Mouse (Mus musculus) heart, adult 2 months (tissue): ENCODE results near the gene Dennd4a. TPM values are rescaled to one million over a fixed set of nuclear protein-coding genes. Genes with fewer than 3 reads are reported as not detected.
A peak's percentile ranks its signal among the peaks of the same experiment; 100 is the strongest.

Experiments used
- DNase-seq, 2 experiments: peaks; one replicate each; pipeline ENCODE4 v3.0.0; 2021
- H3K27ac ChIP-seq: fragments of 200-600 bp; 2 replicates; pipeline ENCODE4 v1.8.1; 2022
- H3K27me3 ChIP-seq: fragments of 200-500 bp; 2 replicates; pipeline ENCODE4 v1.6.1; 2012; ENCODE audit warnings: mild to moderate bottlenecking, low read length, inconsistent platforms, mixed read lengths; ENCODE audit not compliant: control insufficient read depth, insufficient read depth
- H3K36me3 ChIP-seq: fragments of 200-500 bp; 2 replicates; pipeline ENCODE4 v1.6.1; 2012; ENCODE audit warnings: low read length, inconsistent platforms; ENCODE audit not compliant: control insufficient read depth, insufficient read depth
- H3K4me1 ChIP-seq: fragments of 200-500 bp; 2 replicates; pipeline ENCODE4 v1.6.1; 2011; ENCODE audit warnings: low read length; ENCODE audit not compliant: control insufficient read depth, insufficient read depth
- H3K4me3 ChIP-seq: fragments of 200-600 bp; 2 replicates; pipeline ENCODE4 v1.8.1; 2022
- H3K79me2 ChIP-seq: fragments of 200-500 bp; replicated peaks from 2 replicates; pipeline ENCODE4 v1.6.1; 2012; ENCODE audit warnings: mild to moderate bottlenecking, inconsistent platforms, low read length, moderate library complexity, mixed read lengths; ENCODE audit not compliant: control insufficient read depth, insufficient read depth
- H3K9ac ChIP-seq: fragments of 200-500 bp; 2 replicates; pipeline ENCODE4 v1.6.1; 2012; ENCODE audit warnings: low read depth, mild to moderate bottlenecking, control low read depth, inconsistent platforms, low read length, mixed read lengths
- CTCF ChIP-seq: fragments of 200-600 bp; IDR thresholded peaks from 2 replicates; pipeline ENCODE4 v1.8.1; 2022; ENCODE audit warnings: antibody characterized with exemption, mild to moderate bottlenecking, moderate library complexity
- EP300 ChIP-seq: fragments of 200-500 bp; IDR thresholded peaks from 2 replicates; pipeline ENCODE4 v1.6.1; 2011; ENCODE audit warnings: low read depth, low read length, control low read depth; ENCODE audit not compliant: insufficient read depth
- POLR2A ChIP-seq: fragments of 200-500 bp; IDR thresholded peaks from 2 replicates; pipeline ENCODE4 v1.6.1; 2011; ENCODE audit warnings: mild to moderate bottlenecking, low read depth, low read length, control low read depth; ENCODE audit not compliant: insufficient read depth
- WGBS: fragments of 180-500 bp; shearing (Covaris S2); methylation state at CpG from one replicate; pipeline ENCODE4 v1.1.7; 2018; 5-methylcytosine and 5-hydroxymethylcytosine counted together
- intact Hi-C: fragments of 180-260 bp; cut with DNase I; formaldehyde crosslinking; loops from one replicate; pipeline ENCODE4 v1.15.1; 2025
- polyA plus RNA-seq: library from polyadenylated mRNA; depleted of rRNA; stranded (reverse); fragments of >200 nt; gene quantifications from 2 replicates; pipeline ENCODE4 v1.2.3, GENCODE M21; 2012
- total RNA-seq, 2 experiments: library from RNA; stranded (reverse); gene quantifications; 2 replicates each; pipeline ENCODE4 v1.2.3; 2021

Gene Dennd4a
- total and polyA plus RNA-seq, 3 experiments: 4.5 to 10.2 (median 6.8) TPM

DNA sequence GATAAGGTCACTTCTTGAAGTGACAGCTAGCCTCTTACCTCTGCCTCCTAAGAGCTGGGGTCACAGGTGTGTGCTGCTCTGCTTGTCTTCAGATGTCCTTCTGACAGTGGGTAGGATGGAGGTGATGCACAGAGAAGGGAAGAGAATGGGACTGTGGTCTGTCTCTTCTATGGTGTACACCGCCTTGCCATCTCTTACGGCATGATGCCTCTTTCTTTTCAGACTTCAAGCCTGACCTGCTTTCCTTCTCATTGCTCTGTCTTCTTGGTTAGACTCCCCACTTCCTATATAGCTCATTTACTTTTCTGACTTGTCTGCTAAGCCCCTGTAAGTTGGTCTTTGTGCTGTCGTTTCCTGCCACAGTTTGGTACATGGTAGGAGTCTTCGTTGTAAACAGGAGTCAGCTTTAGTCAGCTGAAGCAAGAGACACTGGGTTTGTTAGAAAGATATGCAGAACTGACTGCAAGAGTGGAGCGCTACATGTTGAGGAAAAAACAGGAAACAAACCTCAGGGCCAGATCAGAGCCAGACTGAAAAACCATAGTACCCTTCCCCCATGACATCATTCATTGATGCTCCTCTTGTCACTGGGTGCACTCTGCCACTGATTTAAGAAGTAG, 13.4 kb downstream of the Dennd4a start:
- Histone ChIP-seq H3K4me3 (no peak overlapping the region), H3K27ac (no peak overlapping the region), H3K27me3 (no peaks in the 10 kb centered on the region), H3K79me2 (no peaks in the 10 kb centered on the region), H3K36me3 (peaks cover 3% of the 10 kb centered on the region), H3K4me1 (no peaks in the 10 kb centered on the region; the same call in 1 of the 2 replicates), H3K9ac (no peak overlapping the region)
- intact Hi-C loops: no loop called here
- TF ChIP-seq POLR2A (no peak), EP300 (no peak), CTCF (no peak)
- DNase-seq: no peak
- WGBS: 65% methylated on average over 5 of the region's 5 CpGs

- H3K27ac ChIP-seq: no peak overlapping the region
- WGBS: 28% methylated on average over 6 of the region's 6 CpGs
- H3K9ac ChIP-seq: no peak overlapping the region
- no peaks in the 10 kb centered on the region for H3K27me3 ChIP-seq
- DNase-seq: peak in 1 of 2 experiments; percentile 13
- peaks cover 3% of the 10 kb centered on the region; the same call in 1 of the 2 replicates for H3K36me3 ChIP-seq
- H3K4me1 ChIP-seq: no peaks in the 10 kb centered on the region
- H3K4me3 ChIP-seq: no peak overlapping the region
- intact Hi-C loops: no loop called here
- H3K79me2 ChIP-seq: no peaks in the 10 kb centered on the region
- TF ChIP-seq CTCF (no peak), EP300 (no peak), POLR2A (no peak)
These were observed 19.0 kb downstream of the Dennd4a start for GRCm38 (mm10) chr9:64830092-64830618.

DNA sequence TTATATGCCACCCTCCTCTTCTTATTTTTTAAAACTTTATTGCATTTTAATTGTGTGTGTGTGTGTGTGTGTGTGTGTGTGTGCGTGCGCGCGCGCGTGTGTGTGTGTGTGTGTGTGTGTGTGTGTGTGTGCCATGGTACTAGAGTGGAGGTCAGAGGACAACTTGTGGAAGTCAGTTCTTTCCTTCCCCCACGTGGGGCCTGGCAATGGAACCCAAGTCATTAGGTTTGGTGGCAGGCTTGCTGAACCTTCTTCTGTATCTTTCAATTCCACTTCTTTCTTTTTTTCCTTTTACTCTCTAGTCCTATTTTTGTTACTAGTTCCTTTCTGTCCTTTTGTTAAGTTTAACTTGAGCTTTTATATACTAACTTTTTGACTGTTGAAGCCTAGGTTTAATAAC, 19.5 kb downstream of the Dennd4a start:
- no peak for TF ChIP-seq POLR2A
- TF ChIP-seq CTCF: no peak
- no peak for TF ChIP-seq EP300
- intact Hi-C loops: no loop called here
- WGBS: 89% methylated on average over 7 of the region's 7 CpGs

DNA sequence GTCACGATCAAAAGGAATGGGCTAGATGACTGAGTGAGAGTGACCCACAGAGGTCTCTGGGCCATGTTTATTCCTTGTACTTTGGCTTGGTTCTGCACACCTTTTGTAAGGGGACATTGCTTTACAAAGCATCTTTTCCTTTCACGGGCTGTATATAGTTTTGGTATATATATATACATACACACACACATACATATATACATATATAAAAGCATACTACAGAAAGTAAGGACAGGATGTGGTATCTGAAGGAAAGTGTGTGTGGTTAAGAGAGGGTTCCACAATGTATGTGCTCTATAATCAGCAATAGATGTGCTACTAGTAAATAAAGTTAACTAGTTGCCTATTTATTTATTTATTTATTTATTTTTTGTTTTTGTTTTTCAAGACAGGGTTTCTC, 20.6 kb downstream of the Dennd4a start:
- no peak overlapping the region for H3K9ac ChIP-seq
- 94% methylated on average over 2 of the region's 2 CpGs for WGBS
- intact Hi-C loops: no loop called here
- H3K36me3 ChIP-seq: peaks cover 3% of the 10 kb centered on the region; the same call in 1 of the 2 replicates
- H3K4me1 ChIP-seq: no peaks in the 10 kb centered on the region
- no peak overlapping the region for H3K4me3 ChIP-seq
- H3K27me3 ChIP-seq: no peaks in the 10 kb centered on the region
- no peaks in the 10 kb centered on the region for H3K79me2 ChIP-seq
- no peak for DNase-seq
- no peak overlapping the region for H3K27ac ChIP-seq
- TF ChIP-seq POLR2A (no peak), CTCF (no peak), EP300 (no peak)

More for the DNA sequence above, 19.5 kb downstream of the Dennd4a start:
- no peak overlapping the region for H3K4me3 ChIP-seq
- no peak overlapping the region for H3K9ac ChIP-seq
- H3K27ac ChIP-seq: no peak overlapping the region
- no peak for DNase-seq
- peaks cover 3% of the 10 kb centered on the region; the same call in 1 of the 2 replicates for H3K36me3 ChIP-seq
- H3K4me1 ChIP-seq: no peaks in the 10 kb centered on the region
- no peaks in the 10 kb centered on the region for H3K27me3 ChIP-seq
- H3K79me2 ChIP-seq: no peaks in the 10 kb centered on the region

- H3K27me3 ChIP-seq: no peaks in the 10 kb centered on the region
- H3K79me2 ChIP-seq: no peaks in the 10 kb centered on the region
- no peak overlapping the region for H3K9ac ChIP-seq
- intact Hi-C loops: no loop called here
- 95% methylated on average over 3 of the region's 3 CpGs for WGBS
- H3K4me1 ChIP-seq: no peaks in the 10 kb centered on the region
- no peak overlapping the region for H3K4me3 ChIP-seq
- no peak overlapping the region for H3K27ac ChIP-seq
- DNase-seq: no peak
- H3K36me3 ChIP-seq: no peaks in the 10 kb centered on the region
- TF ChIP-seq EP300 (no peak), CTCF (no peak), POLR2A (no peak)
These were observed 23.3 kb downstream of the Dennd4a start for GRCm38 (mm10) chr9:64834418-64834817.

DNA sequence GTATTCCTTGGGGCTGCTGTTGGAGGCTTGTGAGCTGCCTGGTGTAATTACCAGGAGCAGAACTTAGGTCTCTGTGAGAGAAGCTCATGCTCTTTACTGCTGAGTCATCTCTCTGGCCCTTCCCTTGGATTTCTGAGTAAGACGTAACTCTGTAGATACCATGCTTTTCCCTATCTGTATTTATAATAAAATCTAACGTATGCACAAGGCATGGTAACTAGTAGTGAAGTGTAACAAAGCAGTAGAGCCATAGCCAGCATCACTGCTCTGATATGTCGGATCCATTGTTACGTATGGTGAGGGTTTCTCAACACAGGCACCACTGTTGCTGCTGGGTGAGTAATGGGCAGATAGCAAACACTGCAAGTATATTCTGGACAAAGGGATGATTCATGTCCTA, 34.2 kb downstream of the Dennd4a start:
- TF ChIP-seq POLR2A (no peak), CTCF (no peak), EP300 (no peak)
- intact Hi-C loops: no loop called here
- Histone ChIP-seq H3K4me1 (no peaks in the 10 kb centered on the region), H3K36me3 (no peaks in the 10 kb centered on the region), H3K27me3 (no peaks in the 10 kb centered on the region), H3K79me2 (no peaks in the 10 kb centered on the region), H3K4me3 (no peak overlapping the region), H3K27ac (no peak overlapping the region), H3K9ac (no peak overlapping the region)
- no peak for DNase-seq
- WGBS: 93% methylated on average over 4 of the region's 4 CpGs
